Mouse (Mus musculus): ENCODE measurements at regions not wholly inside any gene's neighbourhood (a gene's known extent, or its start where the extent isn't known, plus 50 kb on each side); places are given as distances from the start of the nearest gene placed in this dataset.

DNA sequence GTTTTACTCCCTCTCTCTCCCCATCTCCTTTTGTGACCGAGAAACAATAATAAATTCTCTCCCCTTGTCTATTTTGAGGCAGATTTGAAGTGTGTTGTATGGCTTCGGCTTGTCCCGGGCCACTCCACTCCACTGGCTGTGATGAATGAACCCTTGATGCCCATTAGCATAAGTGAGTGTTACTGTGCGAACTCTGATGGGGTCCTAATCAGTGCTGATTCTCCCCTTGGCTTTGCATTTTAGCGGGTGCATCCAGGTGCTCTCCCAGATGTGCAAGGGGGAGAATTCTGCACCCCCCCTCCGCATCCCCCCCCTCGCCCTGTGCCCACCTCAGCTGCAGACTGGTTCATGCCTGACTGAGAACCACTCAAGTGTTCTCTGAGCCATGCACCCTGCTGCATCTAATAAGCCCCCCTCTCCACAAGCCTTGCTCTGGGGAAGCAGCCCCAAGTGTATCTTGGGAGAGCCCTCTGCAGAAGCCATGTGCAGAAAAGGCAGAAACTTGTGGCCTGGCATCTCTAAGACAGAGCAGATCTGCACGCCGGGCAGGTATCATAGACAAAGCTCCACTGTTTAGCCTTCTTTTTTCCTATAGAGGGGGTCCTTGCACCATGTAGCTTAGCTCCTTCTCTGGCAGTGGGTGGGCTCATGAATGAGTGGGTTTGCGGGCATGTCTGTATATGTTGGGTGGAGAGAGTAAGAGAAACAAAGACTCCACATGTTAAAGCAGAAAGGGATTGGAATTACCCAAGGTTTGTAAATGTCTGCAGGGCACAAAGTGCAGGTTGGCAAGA, 507.5 kb downstream of the Slc4a3 start:
- no peak overlapping the region for H3K4me2 ChIP-seq (ENCODE audit: low read depth, low read length, poor library complexity, severe bottlenecking)
- ATAC-seq (ENCODE audit: low FRiP score): no peak
- peak; percentile 51 for TF ChIP-seq CTCF (IDR thresholded peaks at IDR 0.05)
- H3K27ac ChIP-seq (ENCODE audit: low read depth, low read length): no peak overlapping the region
- WGBS: 40% methylated on average over 10 of the region's 10 CpGs
- H3K27me3 ChIP-seq (ENCODE audit: insufficient read depth, low read length): no peaks in the 10 kb centered on the region
- DNase-seq (ENCODE audit: low spot score): peak; percentile 17
- no peaks in the 10 kb centered on the region for H3K36me3 ChIP-seq (ENCODE audit: insufficient read depth, low read length)
- H3K4me1 ChIP-seq (ENCODE audit: insufficient read depth, low read length): no peaks in the 10 kb centered on the region
- no peaks in the 10 kb centered on the region for H3K9me3 ChIP-seq (ENCODE audit: low read length)
- H3K9ac ChIP-seq (replicated peaks; ENCODE audit: low read length, poor library complexity, severe bottlenecking): no peak overlapping the region
- no peak overlapping the region for H3K4me3 ChIP-seq (ENCODE audit: low read depth, low read length)

DNA sequence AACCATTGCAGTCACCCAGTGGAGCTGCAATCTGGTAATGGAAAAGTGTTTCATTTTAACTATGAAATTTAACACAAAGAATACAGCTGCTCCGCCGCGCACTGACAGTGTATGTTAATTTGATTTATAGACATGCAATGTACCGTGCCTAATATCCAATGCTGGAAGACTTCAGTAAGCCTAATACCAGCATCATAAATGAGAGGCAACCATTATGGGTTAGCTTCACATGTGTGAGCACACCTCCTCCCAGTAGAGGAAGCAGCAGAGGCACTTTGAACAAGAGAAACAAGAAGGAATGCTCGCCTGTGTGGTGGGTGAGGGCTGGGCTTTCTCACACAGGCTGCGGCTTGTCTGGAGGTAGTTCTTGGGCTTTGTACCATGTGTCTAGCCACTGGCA, 519.7 kb downstream of the Slc4a3 start:
- ATAC-seq (ENCODE audit: low FRiP score): no peak
- H3K9ac ChIP-seq (replicated peaks; ENCODE audit: low read length, poor library complexity, severe bottlenecking): no peak overlapping the region
- peak; percentile 44 for DNase-seq (ENCODE audit: low spot score)
- no peak overlapping the region for H3K4me2 ChIP-seq (ENCODE audit: low read depth, low read length, poor library complexity, severe bottlenecking)
- H3K27me3 ChIP-seq (ENCODE audit: insufficient read depth, low read length): no peaks in the 10 kb centered on the region
- 56% methylated on average over 6 of the region's 6 CpGs for WGBS
- TF ChIP-seq CTCF (IDR thresholded peaks at IDR 0.05): no peak
- H3K27ac ChIP-seq (ENCODE audit: low read depth, low read length): no peak overlapping the region
- no peak overlapping the region for H3K4me3 ChIP-seq (ENCODE audit: low read depth, low read length)
- no peaks in the 10 kb centered on the region for H3K36me3 ChIP-seq (ENCODE audit: insufficient read depth, low read length)
- H3K9me3 ChIP-seq (ENCODE audit: low read length): no peaks in the 10 kb centered on the region
- H3K4me1 ChIP-seq (ENCODE audit: insufficient read depth, low read length): peaks cover 3% of the 10 kb centered on the region; the same call in 1 of the 2 replicates

DNA sequence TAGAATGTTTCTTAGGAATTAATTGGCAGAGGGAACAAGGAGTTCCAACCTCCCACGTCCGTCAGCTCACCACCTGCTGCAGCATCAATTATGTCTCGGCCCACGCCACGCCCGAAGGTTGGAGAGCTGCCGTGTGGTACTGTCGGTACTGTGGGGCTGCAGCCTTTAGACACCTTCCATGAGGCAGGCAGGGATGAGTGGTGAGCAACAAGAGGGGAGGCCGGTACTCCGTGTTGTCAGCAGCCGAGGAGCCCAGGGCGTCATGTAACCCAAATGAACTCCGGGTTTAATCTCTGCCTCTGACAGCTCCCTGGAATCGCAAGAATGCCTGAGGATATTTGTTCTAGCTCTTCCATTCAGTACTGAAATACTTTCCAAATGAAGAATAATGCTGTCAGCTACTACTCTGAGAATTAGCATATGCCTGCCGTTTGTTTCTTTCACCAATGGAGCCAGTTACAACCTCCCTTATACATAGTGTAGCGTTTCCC, 524.8 kb downstream of the Slc4a3 start:
- no peak overlapping the region for H3K9ac ChIP-seq (replicated peaks; ENCODE audit: low read length, poor library complexity, severe bottlenecking)
- 60% methylated on average over 16 of the region's 16 CpGs for WGBS
- no peak overlapping the region for H3K27ac ChIP-seq (ENCODE audit: low read depth, low read length)
- no peak overlapping the region for H3K4me3 ChIP-seq (ENCODE audit: low read depth, low read length)
- H3K9me3 ChIP-seq (ENCODE audit: low read length): no peaks in the 10 kb centered on the region
- TF ChIP-seq CTCF (IDR thresholded peaks at IDR 0.05): no peak
- H3K4me1 ChIP-seq (ENCODE audit: insufficient read depth, low read length): peaks cover 6% of the 10 kb centered on the region; the same call in 1 of the 2 replicates
- H3K36me3 ChIP-seq (ENCODE audit: insufficient read depth, low read length): no peaks in the 10 kb centered on the region
- H3K4me2 ChIP-seq (ENCODE audit: low read depth, low read length, poor library complexity, severe bottlenecking): no peak overlapping the region
- ATAC-seq (ENCODE audit: low FRiP score) (no peak), DNase-seq (ENCODE audit: low spot score) (no peak)
- H3K27me3 ChIP-seq (ENCODE audit: insufficient read depth, low read length): no peaks in the 10 kb centered on the region

DNA sequence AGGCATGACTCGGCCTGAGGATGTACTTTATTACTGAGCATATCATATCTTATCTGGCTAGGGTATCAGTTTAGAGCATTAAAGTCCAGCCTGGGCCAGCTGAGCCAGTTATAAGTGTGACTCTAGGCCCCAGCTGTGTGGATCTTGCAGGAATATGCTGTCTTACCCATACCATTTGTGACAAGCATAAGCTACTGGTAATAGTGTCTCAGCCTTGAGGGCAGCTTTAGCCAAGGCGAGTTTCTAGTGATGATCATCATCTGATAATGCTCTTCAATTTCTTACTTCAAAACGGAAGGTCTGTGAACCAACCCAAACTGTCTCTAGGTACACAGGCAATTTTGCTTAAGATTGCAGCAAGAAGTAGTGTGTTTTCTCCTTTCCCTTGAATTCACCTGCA, 529.1 kb downstream of the Slc4a3 start:
- Histone ChIP-seq H3K27ac (ENCODE audit: low read depth, low read length) (no peak overlapping the region), H3K4me3 (ENCODE audit: low read depth, low read length) (no peak overlapping the region), H3K4me2 (ENCODE audit: low read depth, low read length, poor library complexity, severe bottlenecking) (no peak overlapping the region), H3K27me3 (ENCODE audit: insufficient read depth, low read length) (no peaks in the 10 kb centered on the region), H3K4me1 (ENCODE audit: insufficient read depth, low read length) (peaks cover 6% of the 10 kb centered on the region; the same call in 1 of the 2 replicates), H3K36me3 (ENCODE audit: insufficient read depth, low read length) (no peaks in the 10 kb centered on the region), H3K9me3 (ENCODE audit: low read length) (no peaks in the 10 kb centered on the region), H3K9ac (replicated peaks; ENCODE audit: low read length, poor library complexity, severe bottlenecking) (no peak overlapping the region)
- TF ChIP-seq CTCF (IDR thresholded peaks at IDR 0.05): no peak
- WGBS: 50% methylated on average over 3 of the region's 3 CpGs
- DNase-seq (ENCODE audit: low spot score): no peak
- no peak for ATAC-seq (ENCODE audit: low FRiP score)

DNA sequence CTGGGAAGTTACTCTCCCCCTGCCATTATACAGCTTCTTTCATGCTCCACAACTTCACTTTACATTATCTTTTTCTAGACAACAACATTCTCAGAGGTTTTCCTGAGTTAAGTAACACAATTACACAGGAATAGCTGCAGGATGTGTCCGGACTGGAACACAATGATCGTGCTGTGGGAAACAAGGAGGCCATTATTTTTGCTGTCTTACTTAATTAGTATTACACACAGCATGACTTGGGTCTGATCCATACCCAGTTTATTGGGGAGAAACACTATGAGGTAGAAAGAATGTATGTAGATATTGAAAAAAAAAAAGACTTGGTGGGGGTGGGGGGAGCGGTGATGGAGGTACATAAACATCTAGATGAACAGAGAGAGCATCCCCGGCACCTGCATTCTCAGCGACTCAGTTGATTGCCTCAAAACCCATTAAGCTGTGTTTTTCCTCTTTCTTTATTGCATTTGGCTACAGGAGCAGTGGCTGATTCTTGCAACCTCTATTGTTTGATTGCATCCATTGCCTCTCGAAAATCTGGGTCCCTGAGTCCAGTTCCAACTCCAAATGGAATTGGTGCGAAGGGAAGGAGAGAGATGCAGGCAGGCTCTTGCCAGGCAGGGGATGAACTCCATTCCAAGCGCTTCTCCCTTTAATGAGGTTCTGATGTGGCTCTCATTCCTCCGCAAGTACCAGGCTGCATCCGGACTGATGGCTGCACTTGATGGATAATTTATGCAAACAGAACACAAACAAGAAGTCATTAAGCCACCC, 529.8 kb downstream of the Slc4a3 start:
- Histone ChIP-seq H3K4me1 (ENCODE audit: insufficient read depth, low read length) (peaks cover 2% of the 10 kb centered on the region; the same call in 1 of the 2 replicates), H3K4me2 (ENCODE audit: low read depth, low read length, poor library complexity, severe bottlenecking) (no peak overlapping the region), H3K9ac (replicated peaks; ENCODE audit: low read length, poor library complexity, severe bottlenecking) (no peak overlapping the region), H3K27me3 (ENCODE audit: insufficient read depth, low read length) (no peaks in the 10 kb centered on the region), H3K36me3 (ENCODE audit: insufficient read depth, low read length) (no peaks in the 10 kb centered on the region), H3K27ac (ENCODE audit: low read depth, low read length) (no peak overlapping the region), H3K4me3 (ENCODE audit: low read depth, low read length) (no peak overlapping the region), H3K9me3 (ENCODE audit: low read length) (no peaks in the 10 kb centered on the region)
- DNase-seq (ENCODE audit: low spot score) (no peak), ATAC-seq (ENCODE audit: low FRiP score) (no peak)
- WGBS: 32% methylated on average over 10 of the region's 10 CpGs
- TF ChIP-seq CTCF (IDR thresholded peaks at IDR 0.05): no peak

DNA sequence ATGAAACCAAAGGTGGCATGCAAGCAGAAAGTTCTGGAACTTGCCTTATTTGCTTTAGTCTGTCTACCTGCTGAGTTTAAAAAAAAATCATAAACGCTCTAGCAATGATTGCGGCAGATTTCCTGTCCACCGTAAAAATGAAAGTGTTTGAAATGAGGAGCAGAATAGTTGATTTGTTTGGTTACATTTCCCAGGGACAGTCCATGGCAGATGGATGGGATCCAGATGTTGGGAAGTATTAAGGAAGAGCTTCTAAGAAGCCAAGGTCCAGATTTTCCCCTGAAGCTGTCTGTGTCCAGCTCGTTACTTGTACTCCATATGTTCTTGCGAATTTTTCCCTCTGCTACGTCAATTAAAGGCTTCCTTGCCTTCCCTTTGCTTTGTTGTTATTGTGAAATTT, 534.2 kb downstream of the Slc4a3 start:
- Histone ChIP-seq H3K9me3 (ENCODE audit: low read length) (no peaks in the 10 kb centered on the region), H3K4me1 (ENCODE audit: insufficient read depth, low read length) (peaks cover 2% of the 10 kb centered on the region; the same call in 1 of the 2 replicates), H3K4me3 (ENCODE audit: low read depth, low read length) (no peak overlapping the region), H3K27ac (ENCODE audit: low read depth, low read length) (no peak overlapping the region), H3K9ac (replicated peaks; ENCODE audit: low read length, poor library complexity, severe bottlenecking) (no peak overlapping the region), H3K4me2 (ENCODE audit: low read depth, low read length, poor library complexity, severe bottlenecking) (no peak overlapping the region), H3K27me3 (ENCODE audit: insufficient read depth, low read length) (no peaks in the 10 kb centered on the region), H3K36me3 (ENCODE audit: insufficient read depth, low read length) (no peaks in the 10 kb centered on the region)
- no peak for DNase-seq (ENCODE audit: low spot score)
- WGBS: 87% methylated on average over 6 of the region's 6 CpGs
- no peak for TF ChIP-seq CTCF (IDR thresholded peaks at IDR 0.05)
- no peak for ATAC-seq (ENCODE audit: low FRiP score)

Measured in midbrain, postnatal 0 days (tissue).